In the genomic region with DNA sequence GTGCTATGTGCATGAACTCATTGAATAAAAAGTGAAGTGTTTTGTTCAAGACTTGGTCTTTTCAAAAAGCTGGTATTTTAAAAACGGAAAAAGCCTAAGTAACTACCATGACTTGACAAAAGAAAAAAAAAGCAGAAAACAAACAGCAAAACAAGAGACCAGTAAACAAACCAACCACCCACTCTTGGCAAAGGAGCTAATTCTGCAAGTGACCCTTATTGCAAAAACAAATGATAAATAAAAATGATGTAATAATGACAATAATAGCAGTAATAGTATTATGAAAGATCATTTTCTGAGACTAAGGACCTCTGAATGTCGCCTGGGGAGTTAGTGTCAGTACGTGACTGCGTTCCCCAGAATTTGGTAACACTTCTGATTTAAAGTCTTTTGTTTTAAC, we compare ENCODE assay signal across 8 mouse cellular contexts. TPM values are rescaled to one million over a fixed set of nuclear protein-coding genes. Genes with fewer than 3 reads are reported as not detected.
DNase-seq lines count a peak whose midpoint lies in the region; ATAC-seq lines count a peak whose summit lies in the region.

No protein-coding gene starts in this region.

- WGBS in lung, embryonic 15.5 days: 10% methylated on average over 4 of the region's 4 CpGs
- 14% methylated on average over 4 of the region's 4 CpGs for WGBS in neural tube, embryonic 13.5 days

- H3K27me3 ChIP-seq in lung, embryonic 15.5 days: no peaks in the 10 kb centered on the region
- H3K27me3 ChIP-seq in erythroblast, embryonic 14.5 days (ENCODE audit: control insufficient read depth): no peaks in the 10 kb centered on the region
- no peaks in the 10 kb centered on the region for H3K27me3 ChIP-seq in neural tube, embryonic 13.5 days

- peaks cover 5% of the 10 kb centered on the region; the same call in 1 of the 2 replicates for H3K4me1 ChIP-seq in lung, embryonic 15.5 days
- peaks cover 16% of the 10 kb centered on the region for H3K4me1 ChIP-seq in erythroblast, embryonic 14.5 days (ENCODE audit: control insufficient read depth)
- H3K4me1 ChIP-seq in neural tube, embryonic 13.5 days (replicated peaks): peaks cover 14% of the 10 kb centered on the region

- peak overlapping the region; percentile 98 for H3K27ac ChIP-seq in lung, embryonic 15.5 days
- peak overlapping the region; percentile 98 for H3K27ac ChIP-seq in neural tube, embryonic 13.5 days (replicated peaks)

- peak overlapping the region; percentile 98 for H3K4me3 ChIP-seq in lung, embryonic 15.5 days
- peak overlapping the region; percentile 99 for H3K4me3 ChIP-seq in erythroblast, embryonic 14.5 days (replicated peaks)
- H3K4me3 ChIP-seq in neural tube, embryonic 13.5 days: peak overlapping the region; percentile 98

- 0 out of 2 replicates have a peak, but pooled peaks cover 2% of the 10 kb centered on the region for H3K36me3 ChIP-seq in lung, embryonic 15.5 days
- peaks cover 20% of the 10 kb centered on the region for H3K36me3 ChIP-seq in erythroblast, embryonic 14.5 days (ENCODE audit: control insufficient read depth)
- H3K36me3 ChIP-seq in neural tube, embryonic 13.5 days: 0 out of 2 replicates have a peak, but pooled peaks cover under 1% of the 10 kb centered on the region

- no peak for ATAC-seq in lung, embryonic 15.5 days (ENCODE audit: borderline replicate concordance, extremely low read depth, low FRiP score, low TSS enrichment)
- ATAC-seq in neural tube, embryonic 13.5 days (ENCODE audit: low read depth): peak; percentile 23; the same call in 1 of the 2 replicates

- no peak for DNase-seq in lung, postnatal 4 days
- DNase-seq in kidney, postnatal 14 days: peak; percentile 9
- no peak for DNase-seq in left cerebral cortex, postnatal 25 days (ENCODE audit: low spot score in 2 of 2)
- no peak for DNase-seq in left cerebral cortex, adult 11 months (ENCODE audit: low spot score)
- DNase-seq in layer of hippocampus, postnatal 14 days (ENCODE audit: low spot score in 2 of 2): no peak

- peak overlapping the region; percentile 66 for H3K4me2 ChIP-seq in lung, embryonic 15.5 days
- peak overlapping the region; percentile 99 for H3K4me2 ChIP-seq in neural tube, embryonic 13.5 days

- peak overlapping the region; percentile 98 for H3K9ac ChIP-seq in lung, embryonic 15.5 days
- peak overlapping the region; percentile 99 for H3K9ac ChIP-seq in neural tube, embryonic 13.5 days

- no peaks in the 10 kb centered on the region for H3K9me3 ChIP-seq in lung, embryonic 15.5 days
- no peaks in the 10 kb centered on the region for H3K9me3 ChIP-seq in erythroblast, embryonic 14.5 days (ENCODE audit: control insufficient read depth, low read length)
- H3K9me3 ChIP-seq in neural tube, embryonic 13.5 days: no peaks in the 10 kb centered on the region

- intact Hi-C loops in left cerebral cortex, postnatal 25 days (cut with DNase I): loop anchor here (2.0 kb wide), 1 partner anchor 311 kb away; a partner anchor contains a TSS

RNA-seq across cellular contexts. Expression of a gene that starts 0.5 kb away (rescaled TPM):
- 32.2 and 33.3 TPM in 2 replicates for polyA plus RNA-seq in lung, embryonic 15.5 days (2015; fragmentation: Nextera tagmentation; extraction: Ambion mirVana)
- 2.9 and 3.1 TPM in 2 replicates for polyA plus RNA-seq in erythroblast, embryonic 14.5 days (2012)
- polyA plus RNA-seq in neural tube, embryonic 13.5 days (2015; fragmentation: Nextera tagmentation; extraction: Ambion mirVana): 38.8 and 41.2 TPM in 2 replicates
- 10 to 100 TPM; 78.1 to 84.6 TPM for total RNA-seq in left cerebral cortex, postnatal 25 days (2021)
- 10 to 100 TPM; 70.6 to 83.1 TPM for total RNA-seq in layer of hippocampus, postnatal 14 days (2021)

RNA-seq across cellular contexts. Expression of a gene that starts 15.0 kb away (rescaled TPM):
- polyA plus RNA-seq in lung, embryonic 15.5 days (2015; fragmentation: Nextera tagmentation; extraction: Ambion mirVana): 95.0 and 99.1 TPM in 2 replicates
- 0.65 and 0.98 TPM in 2 replicates for polyA plus RNA-seq in erythroblast, embryonic 14.5 days (2012)
- polyA plus RNA-seq in neural tube, embryonic 13.5 days (2015; fragmentation: Nextera tagmentation; extraction: Ambion mirVana): 131 and 141 TPM in 2 replicates
- 10 to 100 TPM; 43.2 to 44.8 TPM for total RNA-seq in left cerebral cortex, postnatal 25 days (2021)
- 10 to 100 TPM; 42.4 to 44.7 TPM for total RNA-seq in layer of hippocampus, postnatal 14 days (2021)

RNA-seq across cellular contexts. Expression of a gene that starts 15.7 kb away (rescaled TPM):
- 1.6 TPM in 2 replicates for polyA plus RNA-seq in lung, embryonic 15.5 days (2015; fragmentation: Nextera tagmentation; extraction: Ambion mirVana)
- not detected in 2 replicates for polyA plus RNA-seq in erythroblast, embryonic 14.5 days (2012)
- polyA plus RNA-seq in neural tube, embryonic 13.5 days (2015; fragmentation: Nextera tagmentation; extraction: Ambion mirVana): 1.6 and 1.7 TPM in 2 replicates
- under 1 TPM; 0.71 to 0.78 TPM for total RNA-seq in left cerebral cortex, postnatal 25 days (2021)
- under 1 TPM; 0.83 to 0.97 TPM for total RNA-seq in layer of hippocampus, postnatal 14 days (2021)

RNA-seq across cellular contexts. Expression of a gene that starts 33.7 kb away (rescaled TPM):
- 32.7 and 34.8 TPM in 2 replicates for polyA plus RNA-seq in lung, embryonic 15.5 days (2015; fragmentation: Nextera tagmentation; extraction: Ambion mirVana)
- 0.23 and 0.31 TPM in 2 replicates for polyA plus RNA-seq in erythroblast, embryonic 14.5 days (2012)
- polyA plus RNA-seq in neural tube, embryonic 13.5 days (2015; fragmentation: Nextera tagmentation; extraction: Ambion mirVana): 45.3 and 46.4 TPM in 2 replicates
- total RNA-seq in left cerebral cortex, postnatal 25 days (2021): 10 to 100 TPM; 22.6 to 24.0 TPM
- 10 to 100 TPM; 22.2 to 25.7 TPM for total RNA-seq in layer of hippocampus, postnatal 14 days (2021)

RNA-seq across cellular contexts. Expression of a gene that starts 34.4 kb away (rescaled TPM):
- 1.2 and 2.3 TPM in 2 replicates for polyA plus RNA-seq in lung, embryonic 15.5 days (2015; fragmentation: Nextera tagmentation; extraction: Ambion mirVana)
- 0.02 TPM in 1 of 2 replicates, not detected in the other for polyA plus RNA-seq in erythroblast, embryonic 14.5 days (2012)
- polyA plus RNA-seq in neural tube, embryonic 13.5 days (2015; fragmentation: Nextera tagmentation; extraction: Ambion mirVana): 13.9 and 18.3 TPM in 2 replicates
- 100 to 1,000 TPM; 319 to 325 TPM for total RNA-seq in left cerebral cortex, postnatal 25 days (2021)
- total RNA-seq in layer of hippocampus, postnatal 14 days (2021): 100 to 1,000 TPM; 273 to 318 TPM

Comparison
In these comparisons a context has a peak if more than half of its experiments do, and no peak if none do; other contexts are left out.
1. RNA of a gene that starts 15.0 kb away (polyA plus RNA-seq): 131 to 141 TPM in neural tube, embryonic 13.5 days and 95.0 to 99.1 TPM in lung, embryonic 15.5 days; 0.65 to 0.98 TPM in erythroblast, embryonic 14.5 days; every median in the first group is over 10 times any median in the second.
2. Peak in every context shown above with its lines, with median percentiles within 50 percentile points of each other: H3K4me3 ChIP-seq.